Mouse (Mus musculus): ENCODE results near the gene Chrne.

DNA sequence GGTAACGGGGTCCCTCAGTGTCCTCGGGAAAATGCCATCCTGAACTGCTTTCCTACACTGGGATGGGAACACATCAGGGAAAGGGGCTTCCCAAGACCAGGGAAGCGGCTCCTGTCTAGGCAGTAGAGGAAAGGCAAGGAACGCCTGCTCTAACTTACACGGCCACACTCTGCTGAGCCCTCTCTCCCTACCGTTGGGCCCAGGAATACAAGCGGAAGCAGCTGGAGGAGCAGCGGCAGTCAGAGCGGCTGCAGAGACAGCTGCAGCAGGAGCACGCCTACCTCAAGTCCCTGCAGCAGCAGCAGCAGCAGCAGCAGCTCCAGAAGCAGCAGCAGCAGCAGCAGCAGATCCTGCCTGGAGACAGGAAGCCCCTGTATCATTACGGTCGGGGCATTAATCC lies 12.3 kb downstream of the Chrne start:
- TF ChIP-seq CTCF (IDR thresholded peaks at IDR 0.05; ENCODE audit: borderline replicate concordance, extremely low read depth, insufficient read depth, insufficient read length), result no peak
- no peak for TF ChIP-seq POLR2A (IDR thresholded peaks at IDR 0.05; ENCODE audit: borderline replicate concordance, extremely low read depth, insufficient read depth, insufficient read length, poor library complexity, severe bottlenecking)
